Mouse (Mus musculus) forebrain, embryonic 16.5 days (tissue): Measurements from ENCODE around the gene Igfbp3. TPM values are rescaled to one million over a fixed set of nuclear protein-coding genes. Genes with fewer than 3 reads are reported as not detected.

Experiments
- ATAC-seq: fragments of 200-750 bp; cut with Nextera tagmentation; 2 replicates; pipeline ENCODE4 v1.8.0; 2017; ENCODE audit warnings: mild to moderate bottlenecking, moderate library complexity
- H3K27ac ChIP-seq: fragments of 300-500 bp; sonication (generic); 2 replicates; pipeline ENCODE4 v1.5.1; 2014; ENCODE audit warnings: low read length, control low read depth
- H3K27me3 ChIP-seq: fragments of 300-500 bp; sonication (generic); replicated peaks from 2 replicates; pipeline ENCODE4 v1.6.1; 2014; ENCODE audit warnings: low read length; ENCODE audit not compliant: control insufficient read depth, insufficient read depth
- H3K36me3 ChIP-seq: fragments of 300-500 bp; sonication (generic); 2 replicates; pipeline ENCODE4 v1.6.1; 2014; ENCODE audit not compliant: control insufficient read depth, insufficient read depth
- H3K4me1 ChIP-seq: fragments of 300-500 bp; sonication (generic); replicated peaks from 2 replicates; pipeline ENCODE4 v1.6.1; 2014; ENCODE audit warnings: low read length; ENCODE audit not compliant: control insufficient read depth, insufficient read depth
- H3K4me2 ChIP-seq: fragments of 300-500 bp; sonication (generic); 2 replicates; pipeline ENCODE4 v1.6.1; 2014; ENCODE audit warnings: mild to moderate bottlenecking, low read length, control low read depth
- H3K4me3 ChIP-seq: fragments of 300-500 bp; sonication (generic); replicated peaks from 2 replicates; pipeline ENCODE4 v1.5.1; 2014; ENCODE audit warnings: mild to moderate bottlenecking, low read length, control low read depth
- H3K9ac ChIP-seq: fragments of 300-500 bp; sonication (generic); replicated peaks from 2 replicates; pipeline ENCODE4 v1.6.1; 2014; ENCODE audit warnings: low read depth, low read length, control low read depth
- H3K9me3 ChIP-seq: fragments of 300-500 bp; sonication (generic); 2 replicates; pipeline ENCODE4 v1.6.1; 2016; ENCODE audit warnings: low read length; ENCODE audit not compliant: control insufficient read depth
- WGBS: fragments of 180-500 bp; shearing (Covaris S2); extraction: QIAGEN DNeasy Blood & Tissue Kit; methylation state at CpG from one replicate; pipeline ENCODE4 v1.1.7; 2014; 5-methylcytosine and 5-hydroxymethylcytosine counted together
- polyA plus RNA-seq: library from polyadenylated mRNA; unstranded; fragments of >200 nt; fragmentation: Nextera tagmentation; extraction: Ambion mirVana; gene quantifications from 2 replicates; pipeline ENCODE4 v1.2.1, GENCODE M21; 2015

Gene Igfbp3
- polyA plus RNA-seq, 1 experiment from 2014 or later = 51.1 TPM

DNA sequence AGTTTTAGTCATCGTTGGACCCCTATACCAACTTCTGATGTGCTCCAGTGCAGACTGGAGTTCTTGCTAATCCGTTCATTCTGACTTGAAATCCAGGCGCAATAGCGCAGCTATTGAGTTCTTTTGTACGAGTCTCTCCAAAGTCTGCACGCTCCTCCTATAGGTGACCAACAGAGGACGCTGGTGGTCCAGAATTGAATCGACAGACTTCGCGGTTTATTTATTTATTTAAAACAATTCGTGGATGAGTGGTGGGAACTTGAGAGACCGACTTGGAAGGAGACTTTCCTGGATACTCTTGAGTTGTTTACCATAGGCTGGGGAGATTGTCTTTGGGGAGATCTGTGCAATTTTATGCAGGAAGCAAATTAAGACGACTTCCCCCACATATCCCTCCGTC lies 1.0 kb upstream of the Igfbp3 start:
- 5% methylated on average over 14 of the region's 14 CpGs for WGBS

DNA sequence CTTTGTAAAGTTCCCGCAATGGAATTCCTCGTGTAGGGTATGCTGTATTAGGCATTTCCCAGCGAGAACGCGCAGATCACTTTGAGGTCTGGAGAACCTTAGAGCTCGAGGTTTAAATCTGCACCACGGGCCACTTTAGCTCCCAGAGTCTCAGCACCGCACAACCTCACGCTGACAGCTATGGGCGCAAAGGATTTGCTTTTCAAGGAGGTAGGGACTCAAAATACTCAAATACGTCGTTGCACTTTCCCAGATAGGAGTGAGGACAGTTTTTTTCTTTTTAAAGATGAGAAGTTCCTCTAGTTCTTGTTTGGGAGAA lies 578 bp upstream of the Igfbp3 start:
- H3K4me3 ChIP-seq = peak overlapping the region; percentile 76
- no peaks in the 10 kb centered on the region for H3K9me3 ChIP-seq
- H3K4me2 ChIP-seq = peak overlapping the region; percentile 90
- H3K9ac ChIP-seq = peak overlapping the region; percentile 86
- H3K27ac ChIP-seq = peak overlapping the region; percentile 91
- ATAC-seq = no peak
- H3K27me3 ChIP-seq = 0 out of 2 replicates have a peak, but pooled peaks cover 4% of the 10 kb centered on the region
- H3K4me1 ChIP-seq = peaks cover 20% of the 10 kb centered on the region
- H3K36me3 ChIP-seq = no peaks in the 10 kb centered on the region
- WGBS = 0% methylated on average over 12 of the region's 12 CpGs

More for the DNA sequence above, 1.0 kb upstream of the Igfbp3 start:
- 0 out of 2 replicates have a peak, but pooled peaks cover 4% of the 10 kb centered on the region for H3K27me3 ChIP-seq
- peak overlapping the region; percentile 31; the same call in 1 of the 2 replicates for H3K27ac ChIP-seq
- peak overlapping the region; percentile 90 for H3K4me2 ChIP-seq
- ATAC-seq = no peak
- H3K9me3 ChIP-seq = no peaks in the 10 kb centered on the region
- no peak overlapping the region for H3K9ac ChIP-seq
- H3K36me3 ChIP-seq = no peaks in the 10 kb centered on the region
- H3K4me1 ChIP-seq = peaks cover 20% of the 10 kb centered on the region
- H3K4me3 ChIP-seq = peak overlapping the region; percentile 76

GRCm38 (mm10) chr11:7213161-7213500 lies 592 bp downstream of the Igfbp3 start:
- Histone ChIP-seq H3K27me3 (0 out of 2 replicates have a peak, but pooled peaks cover 4% of the 10 kb centered on the region), H3K4me1 (peaks cover 20% of the 10 kb centered on the region), H3K9me3 (no peaks in the 10 kb centered on the region), H3K4me2 (peak overlapping the region; percentile 90), H3K27ac (peak overlapping the region; percentile 91), H3K36me3 (no peaks in the 10 kb centered on the region), H3K9ac (peak overlapping the region; percentile 86), H3K4me3 (peak overlapping the region; percentile 76)
- ATAC-seq = no peak
- 1% methylated on average over 19 of the region's 19 CpGs for WGBS

DNA sequence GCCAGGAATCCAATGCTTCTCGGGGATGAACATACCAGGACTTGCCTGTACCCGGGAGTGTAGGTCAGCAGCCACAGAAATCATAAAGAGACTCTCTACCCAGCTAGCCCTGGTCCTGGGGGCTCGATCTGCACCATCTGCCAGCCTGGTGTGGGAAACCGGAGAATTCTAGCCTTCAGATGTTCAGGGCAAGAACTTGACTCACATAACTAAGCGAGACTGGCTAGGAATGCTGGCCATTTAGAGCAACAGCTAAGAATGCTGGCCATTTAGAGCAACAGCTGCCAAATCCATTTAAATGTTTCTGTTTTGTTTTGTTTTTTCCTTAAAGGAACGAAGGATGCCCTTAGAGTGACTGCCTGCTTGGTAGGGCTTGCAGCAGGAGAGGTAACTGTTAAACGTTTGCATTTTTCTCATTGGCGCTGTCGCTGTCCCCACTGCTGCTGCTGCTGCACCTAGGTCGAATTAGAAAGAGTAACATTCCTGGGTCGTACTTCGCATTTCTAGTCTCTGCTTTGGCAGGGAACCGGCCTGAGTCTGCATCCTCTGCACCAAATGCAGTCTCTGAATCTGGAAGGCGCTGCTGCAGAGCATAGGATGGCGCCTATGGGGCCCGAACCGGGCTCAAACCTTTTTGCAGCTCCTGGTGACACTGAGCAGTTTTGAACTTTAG lies 1.5 kb downstream of the Igfbp3 start:
- 0 out of 2 replicates have a peak, but pooled peaks cover 4% of the 10 kb centered on the region for H3K27me3 ChIP-seq
- H3K9me3 ChIP-seq = no peaks in the 10 kb centered on the region
- H3K4me2 ChIP-seq = peak overlapping the region; percentile 90
- peak overlapping the region; percentile 86 for H3K9ac ChIP-seq
- H3K4me3 ChIP-seq = peak overlapping the region; percentile 76
- no peak overlapping the region for H3K27ac ChIP-seq
- no peak for ATAC-seq
- peaks cover 20% of the 10 kb centered on the region for H3K4me1 ChIP-seq
- WGBS = 18% methylated on average over 17 of the region's 17 CpGs
- H3K36me3 ChIP-seq = no peaks in the 10 kb centered on the region

DNA sequence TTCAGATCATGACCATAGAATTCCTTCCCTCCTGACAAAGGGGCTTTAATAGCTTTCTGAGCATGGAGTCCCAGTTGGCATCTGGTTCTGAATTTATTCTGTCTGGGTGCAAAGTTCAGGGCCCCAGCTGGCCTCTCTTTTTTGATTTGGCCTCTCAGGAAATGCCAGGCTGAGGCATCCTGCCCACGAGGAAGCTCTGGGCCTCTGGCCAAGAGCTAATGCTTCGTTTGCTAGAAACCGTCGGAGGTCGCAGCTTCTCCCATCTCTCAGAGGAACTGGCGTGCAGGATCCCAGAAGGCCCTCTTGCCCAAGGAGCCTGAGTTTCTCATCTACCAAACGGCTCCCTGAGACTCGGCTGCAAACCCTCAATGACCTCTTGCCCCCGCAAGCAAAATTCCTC lies 2.5 kb downstream of the Igfbp3 start:
- no peak overlapping the region for H3K9ac ChIP-seq
- ATAC-seq = no peak
- peak overlapping the region; percentile 4 for H3K4me2 ChIP-seq
- H3K9me3 ChIP-seq = no peaks in the 10 kb centered on the region
- H3K4me1 ChIP-seq = peaks cover 20% of the 10 kb centered on the region
- no peak overlapping the region for H3K27ac ChIP-seq
- H3K27me3 ChIP-seq = 0 out of 2 replicates have a peak, but pooled peaks cover 4% of the 10 kb centered on the region
- WGBS = 19% methylated on average over 9 of the region's 9 CpGs
- no peaks in the 10 kb centered on the region for H3K36me3 ChIP-seq
- H3K4me3 ChIP-seq = peak overlapping the region; percentile 19

DNA sequence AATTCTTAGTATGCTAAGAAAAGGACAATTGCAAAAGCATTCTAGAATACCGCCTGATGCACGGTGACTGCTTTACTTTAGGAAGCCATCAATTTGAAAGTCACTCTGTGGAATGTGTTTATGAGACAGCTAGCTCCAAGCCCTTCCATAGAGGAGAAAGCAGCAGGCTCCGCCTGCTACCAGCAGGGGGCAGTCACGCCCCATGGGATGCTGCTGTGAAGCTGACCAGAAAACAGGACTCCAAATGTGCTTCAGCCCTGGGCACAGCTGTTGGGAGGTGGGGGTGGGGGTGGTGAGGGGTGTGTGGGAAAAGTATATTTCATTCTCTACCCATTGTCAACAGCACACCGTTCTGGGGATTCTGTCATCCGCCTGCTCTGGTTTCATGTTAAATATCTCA lies 3.4 kb downstream of the Igfbp3 start:
- no peaks in the 10 kb centered on the region for H3K36me3 ChIP-seq
- no peaks in the 10 kb centered on the region for H3K9me3 ChIP-seq
- WGBS = 26% methylated on average over 6 of the region's 6 CpGs
- ATAC-seq = no peak
- H3K4me1 ChIP-seq = peaks cover 20% of the 10 kb centered on the region
- 0 out of 2 replicates have a peak, but pooled peaks cover 4% of the 10 kb centered on the region for H3K27me3 ChIP-seq
- H3K9ac ChIP-seq = no peak overlapping the region
- peak overlapping the region; percentile 4; the same call in 1 of the 2 replicates for H3K4me2 ChIP-seq
- no peak overlapping the region for H3K4me3 ChIP-seq
- no peak overlapping the region for H3K27ac ChIP-seq

DNA sequence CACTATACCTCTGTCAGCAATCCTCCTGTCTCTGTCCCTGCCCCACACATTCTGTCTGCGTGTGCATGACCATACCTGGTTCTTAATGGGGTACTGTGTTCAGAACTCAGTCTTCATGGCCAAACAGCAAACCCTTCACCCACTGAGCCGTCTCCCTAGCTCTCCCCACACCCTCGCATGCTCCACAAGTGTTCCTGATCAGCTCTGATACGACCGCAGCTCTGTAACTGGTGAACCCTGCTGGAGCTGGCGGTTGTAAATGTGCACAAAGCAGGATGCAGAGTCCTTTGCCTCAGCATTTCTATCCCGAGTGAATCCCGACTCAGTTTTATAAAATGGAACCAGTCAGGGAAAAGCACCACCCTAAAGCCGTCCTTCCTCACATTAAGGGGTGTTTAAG lies 9.9 kb downstream of the Igfbp3 start:
- Histone ChIP-seq H3K9ac (no peak overlapping the region), H3K36me3 (no peaks in the 10 kb centered on the region), H3K4me3 (no peak overlapping the region), H3K27me3 (no peaks in the 10 kb centered on the region), H3K4me1 (no peaks in the 10 kb centered on the region), H3K27ac (no peak overlapping the region), H3K4me2 (no peak overlapping the region), H3K9me3 (no peaks in the 10 kb centered on the region)
- ATAC-seq = no peak
- WGBS = 87% methylated on average over 9 of the region's 9 CpGs

GRCm38 (mm10) chr11:7202206-7202605 lies 11.5 kb downstream of the Igfbp3 start:
- Histone ChIP-seq H3K4me2 (no peak overlapping the region), H3K4me1 (no peaks in the 10 kb centered on the region), H3K9ac (no peak overlapping the region), H3K9me3 (no peaks in the 10 kb centered on the region), H3K27me3 (no peaks in the 10 kb centered on the region), H3K4me3 (no peak overlapping the region), H3K36me3 (no peaks in the 10 kb centered on the region), H3K27ac (no peak overlapping the region)
- no peak for ATAC-seq
- WGBS = 83% methylated on average over 7 of the region's 7 CpGs

DNA sequence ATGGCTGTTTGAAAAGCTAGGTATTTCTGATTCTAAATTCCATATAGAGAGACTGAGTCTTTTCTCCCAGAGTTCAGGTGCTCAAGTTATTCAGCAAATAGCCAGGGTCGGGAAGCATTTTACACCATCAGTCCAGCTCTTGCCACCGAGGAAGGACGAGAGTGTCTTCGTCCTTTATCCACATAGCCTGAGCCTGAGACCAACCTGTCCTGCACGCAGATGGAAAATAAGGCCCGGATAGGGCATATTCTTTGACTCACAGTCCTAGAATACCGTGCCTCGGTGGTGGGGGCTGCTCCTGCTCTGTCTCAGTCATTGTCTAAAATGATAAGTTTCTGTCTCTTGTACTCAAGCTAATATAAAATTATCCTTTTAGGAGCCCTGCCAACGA lies 13.3 kb downstream of the Igfbp3 start:
- Histone ChIP-seq H3K27me3 (no peaks in the 10 kb centered on the region), H3K4me2 (no peak overlapping the region), H3K9ac (no peak overlapping the region), H3K9me3 (no peaks in the 10 kb centered on the region), H3K27ac (no peak overlapping the region), H3K4me1 (no peaks in the 10 kb centered on the region), H3K4me3 (no peak overlapping the region), H3K36me3 (no peaks in the 10 kb centered on the region)
- 85% methylated on average over 9 of the region's 9 CpGs for WGBS
- no peak for ATAC-seq
